Mouse (Mus musculus): ENCODE results near the gene Olfr1161.
"Not testable (repeated sequence)": the region's sequence is repeated elsewhere in the genome, so short reads cannot be mapped to it uniquely, and the experiment has no call there.

Gene Olfr1161

GRCm38 (mm10) chr2:88022474-88022873 is at the start of gene Olfr1161:
TSS of gene Olfr1161 (plus strand) at chr2:88022774.
- not testable (repeated sequence) for DNase-seq (ENCODE audit: low spot score in 2 of 2)

GRCm38 (mm10) chr2:87974563-87974962 is 48.0 kb upstream of the Olfr1161 start, which contains the start of gene Olfr74:
TSS of gene Olfr74 (minus strand) at chr2:87974663.
- no peak for DNase-seq (ENCODE audit: low spot score in 2 of 2)

- DNase-seq (ENCODE audit: low spot score in 2 of 2), result no peak
Observed at GRCm38 (mm10) chr2:87989813-87990212, 32.8 kb upstream of the Olfr1161 start, which contains the start of gene Olfr1158. TSS of gene Olfr1158 (plus strand) at chr2:87990113.

GRCm38 (mm10) chr2:88007515-88008318 is 14.9 kb upstream of the Olfr1161 start, which contains the start of gene Olfr1160:
TSS of gene Olfr1160 (minus strand) at chr2:88008268.
- DNase-seq (ENCODE audit: low spot score in 2 of 2), result no peak

- DNase-seq (ENCODE audit: low spot score in 2 of 2), result no peak
Observed at GRCm38 (mm10) chr2:88037599-88037998, 15.0 kb downstream of the Olfr1161 start, which contains the start of gene Olfr73. TSS of gene Olfr73 (minus strand) at chr2:88037699.

- DNase-seq (ENCODE audit: low spot score in 2 of 2), result no peak
Observed at GRCm38 (mm10) chr2:88051029-88051428, 28.5 kb downstream of the Olfr1161 start, which contains the start of gene Olfr1162. TSS of gene Olfr1162 (minus strand) at chr2:88051129.

GRCm38 (mm10) chr2:88063587-88063986 is 41.0 kb downstream of the Olfr1161 start:
- no peak for DNase-seq (ENCODE audit: low spot score in 2 of 2)

GRCm38 (mm10) chr2:88071730-88072129 is 49.2 kb downstream of the Olfr1161 start, which contains the start of gene Olfr1163:
TSS of gene Olfr1163 (minus strand) at chr2:88071830.
- no peak for DNase-seq (ENCODE audit: low spot score in 2 of 2)

Data from spleen, postnatal 36 days (tissue).